Mouse (Mus musculus) lung, embryonic 16.5 days (tissue): ENCODE measurements around the gene Slc37a4. TPM values are rescaled to one million over a fixed set of nuclear protein-coding genes. Genes with fewer than 3 reads are reported as not detected.
A peak's percentile ranks its signal among the peaks of the same experiment; 100 is the strongest.

Source experiments
- ATAC-seq: fragments of 200-750 bp; cut with Nextera tagmentation; 2 replicates; pipeline ENCODE4 v1.8.0; 2017; ENCODE audit warnings: low read depth, mild to moderate bottlenecking, moderate library complexity
- H3K27ac ChIP-seq: fragments of 300-500 bp; sonication (generic); 2 replicates; pipeline ENCODE4 v1.5.1; 2014; ENCODE audit warnings: mild to moderate bottlenecking, control low read depth, low read length
- H3K27me3 ChIP-seq: fragments of 300-500 bp; sonication (generic); 2 replicates; pipeline ENCODE4 v1.6.1; 2014; ENCODE audit warnings: low read depth, low read length, mixed read lengths; ENCODE audit not compliant: control insufficient read depth, insufficient read depth
- H3K36me3 ChIP-seq: fragments of 300-500 bp; sonication (generic); 2 replicates; pipeline ENCODE4 v1.6.1; 2014; ENCODE audit warnings: low read length; ENCODE audit not compliant: control insufficient read depth, insufficient read depth
- H3K4me1 ChIP-seq: fragments of 300-500 bp; sonication (generic); replicated peaks from 2 replicates; pipeline ENCODE4 v1.6.1; 2014; ENCODE audit warnings: low read length, mixed read lengths; ENCODE audit not compliant: control insufficient read depth, insufficient read depth
- H3K4me2 ChIP-seq: fragments of 300-500 bp; sonication (generic); 2 replicates; pipeline ENCODE4 v1.6.1; 2014; ENCODE audit warnings: low read depth, low read length, control low read depth
- H3K4me3 ChIP-seq: fragments of 300-500 bp; sonication (generic); 2 replicates; pipeline ENCODE4 v1.5.1; 2014; ENCODE audit warnings: mild to moderate bottlenecking, low read length, control low read depth
- H3K9ac ChIP-seq: fragments of 300-500 bp; sonication (generic); 2 replicates; pipeline ENCODE4 v1.6.1; 2014; ENCODE audit warnings: low read length, control low read depth
- H3K9me3 ChIP-seq: fragments of 300-500 bp; sonication (generic); 2 replicates; pipeline ENCODE4 v1.6.1; 2016; ENCODE audit warnings: low read length; ENCODE audit not compliant: control insufficient read depth
- WGBS: fragments of 180-500 bp; shearing (Covaris S2); extraction: QIAGEN DNeasy Blood & Tissue Kit; methylation state at CpG from one replicate; pipeline ENCODE4 v1.1.7; 2014; 5-methylcytosine and 5-hydroxymethylcytosine counted together
- polyA plus RNA-seq: library from polyadenylated mRNA; unstranded; fragments of >200 nt; fragmentation: Nextera tagmentation; extraction: Ambion mirVana; gene quantifications from 2 replicates; pipeline ENCODE4 v1.2.1, GENCODE M21; 2015

The Slc37a4 gene
- 19.9 and 21.9 TPM in 2 replicates for polyA plus RNA-seq

GRCm38 (mm10) chr9:44396684-44397411 is at the start of gene Slc37a4:
TSS of gene Slc37a4 (plus strand) at chr9:44396852.
- Histone ChIP-seq H3K36me3 (peaks cover 10% of the 10 kb centered on the region), H3K27me3 (no peaks in the 10 kb centered on the region), H3K9me3 (no peaks in the 10 kb centered on the region), H3K27ac (peak within 1 kb of the TSS; percentile 76), H3K9ac (peak within 1 kb of the TSS; percentile 85), H3K4me2 (peak within 1 kb of the TSS; percentile 93), H3K4me3 (peak within 1 kb of the TSS; percentile 68), H3K4me1 (peaks cover 10% of the 10 kb centered on the region)
- WGBS, result under 1% methylated on average over 43 of the region's 43 CpGs
- peak; percentile 98 for ATAC-seq

- ATAC-seq, result no peak
- no peak overlapping the region for H3K4me3 ChIP-seq
- peaks cover 40% of the 10 kb centered on the region for H3K36me3 ChIP-seq
- no peak overlapping the region for H3K9ac ChIP-seq
- WGBS, result 96% methylated on average over 9 of the region's 9 CpGs
- peaks cover 16% of the 10 kb centered on the region for H3K4me1 ChIP-seq
- no peaks in the 10 kb centered on the region for H3K27me3 ChIP-seq
- H3K4me2 ChIP-seq, result no peak overlapping the region
- no peak overlapping the region for H3K27ac ChIP-seq
- H3K9me3 ChIP-seq, result no peaks in the 10 kb centered on the region
Observed at GRCm38 (mm10) chr9:44347166-44347565, 49.5 kb upstream of the Slc37a4 start.

DNA sequence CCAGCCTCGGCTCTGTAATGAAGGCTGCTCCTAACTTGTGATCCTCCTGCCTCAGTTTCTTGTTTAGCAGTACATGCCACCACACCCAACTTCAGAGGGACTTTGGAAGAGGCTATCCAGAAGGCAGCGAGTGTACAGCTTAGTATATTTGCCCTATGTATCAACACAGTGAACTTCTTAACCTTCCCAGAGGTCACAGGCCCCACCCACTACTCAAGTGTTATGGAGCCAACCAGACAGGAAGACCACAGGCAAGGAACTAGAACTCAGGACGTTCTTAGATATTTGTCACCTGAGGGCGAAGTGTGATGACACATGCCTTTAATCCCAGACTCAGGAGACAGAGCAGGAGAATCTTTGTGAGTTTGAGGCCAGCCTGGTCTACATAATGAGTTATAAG is 49.0 kb upstream of the Slc37a4 start:
- Histone ChIP-seq H3K27me3 (no peaks in the 10 kb centered on the region), H3K9me3 (no peaks in the 10 kb centered on the region), H3K4me1 (peaks cover 11% of the 10 kb centered on the region), H3K4me2 (no peak overlapping the region), H3K9ac (no peak overlapping the region), H3K4me3 (no peak overlapping the region), H3K27ac (no peak overlapping the region), H3K36me3 (peaks cover 44% of the 10 kb centered on the region)
- WGBS, result 77% methylated on average over 4 of the region's 4 CpGs
- no peak for ATAC-seq

- Histone ChIP-seq H3K27me3 (no peaks in the 10 kb centered on the region), H3K4me1 (peaks cover 4% of the 10 kb centered on the region; the same call in 1 of the 2 replicates), H3K9ac (no peak overlapping the region), H3K4me3 (no peak overlapping the region), H3K36me3 (peaks cover 52% of the 10 kb centered on the region), H3K9me3 (no peaks in the 10 kb centered on the region), H3K27ac (no peak overlapping the region), H3K4me2 (no peak overlapping the region)
- 98% methylated on average over 4 of the region's 4 CpGs for WGBS
- no peak for ATAC-seq
Observed at GRCm38 (mm10) chr9:44348546-44348945, 48.1 kb upstream of the Slc37a4 start.

- H3K9me3 ChIP-seq, result no peaks in the 10 kb centered on the region
- H3K9ac ChIP-seq, result no peak overlapping the region
- no peaks in the 10 kb centered on the region for H3K27me3 ChIP-seq
- no peak overlapping the region for H3K27ac ChIP-seq
- peaks cover 78% of the 10 kb centered on the region for H3K36me3 ChIP-seq
- H3K4me3 ChIP-seq, result no peak overlapping the region
- no peaks in the 10 kb centered on the region for H3K4me1 ChIP-seq
- ATAC-seq, result no peak
- H3K4me2 ChIP-seq, result no peak overlapping the region
- 92% methylated on average over 4 of the region's 4 CpGs for WGBS
Observed at GRCm38 (mm10) chr9:44351396-44351795, 45.3 kb upstream of the Slc37a4 start.

- ATAC-seq, result no peak
- Histone ChIP-seq H3K9ac (no peak overlapping the region), H3K27ac (no peak overlapping the region), H3K27me3 (no peaks in the 10 kb centered on the region), H3K4me2 (no peak overlapping the region), H3K36me3 (peaks cover 81% of the 10 kb centered on the region), H3K9me3 (no peaks in the 10 kb centered on the region), H3K4me3 (no peak overlapping the region), H3K4me1 (no peaks in the 10 kb centered on the region)
- WGBS, result 88% methylated on average over 10 of the region's 10 CpGs
Observed at GRCm38 (mm10) chr9:44352337-44352736, 44.3 kb upstream of the Slc37a4 start.

DNA sequence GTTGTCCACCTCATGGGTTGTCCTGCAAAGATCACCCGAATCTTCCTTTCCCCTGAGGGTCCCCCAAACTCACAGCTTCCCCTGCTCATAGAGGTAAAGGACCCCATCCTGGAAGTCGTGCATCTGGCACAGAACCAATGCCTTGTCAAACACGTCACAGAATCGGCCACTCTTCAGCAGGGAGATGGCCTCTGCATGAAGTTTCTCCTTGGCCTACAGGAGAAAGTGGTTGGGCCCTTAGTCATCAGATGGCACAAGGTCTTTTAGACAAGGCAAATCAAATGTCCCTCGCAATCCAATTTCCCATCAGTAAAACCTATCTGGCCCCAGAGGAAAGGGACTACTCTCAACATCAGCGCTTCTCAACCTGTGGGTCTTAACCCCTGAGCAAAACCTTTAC is 43.5 kb upstream of the Slc37a4 start:
- no peak overlapping the region for H3K27ac ChIP-seq
- H3K27me3 ChIP-seq, result no peaks in the 10 kb centered on the region
- WGBS, result 87% methylated on average over 6 of the region's 6 CpGs
- no peak overlapping the region for H3K4me3 ChIP-seq
- H3K4me2 ChIP-seq, result no peak overlapping the region
- peaks cover 73% of the 10 kb centered on the region for H3K36me3 ChIP-seq
- no peaks in the 10 kb centered on the region for H3K9me3 ChIP-seq
- no peak overlapping the region for H3K9ac ChIP-seq
- ATAC-seq, result no peak
- H3K4me1 ChIP-seq, result no peaks in the 10 kb centered on the region

DNA sequence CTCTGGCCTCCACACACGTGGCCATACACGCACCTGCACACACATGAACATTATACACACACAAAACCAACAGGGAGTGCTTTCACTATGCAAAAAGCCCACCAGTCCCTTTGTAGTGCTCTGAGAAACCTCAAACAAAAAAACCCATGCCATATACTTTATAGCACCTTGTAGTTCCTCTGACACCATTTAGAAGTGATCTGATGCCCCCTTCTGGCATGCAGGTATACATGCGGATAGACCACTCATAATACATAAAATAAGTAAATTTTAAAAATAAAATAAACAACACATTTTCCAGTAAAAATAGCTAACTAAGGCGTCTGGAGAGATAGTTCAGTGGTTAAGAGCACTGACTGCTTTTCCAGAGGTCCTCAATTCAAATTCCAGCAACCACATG is 39.4 kb upstream of the Slc37a4 start:
- H3K9ac ChIP-seq, result no peak overlapping the region
- H3K27me3 ChIP-seq, result no peaks in the 10 kb centered on the region
- H3K4me3 ChIP-seq, result no peak overlapping the region
- peaks cover 45% of the 10 kb centered on the region for H3K36me3 ChIP-seq
- no peak overlapping the region for H3K27ac ChIP-seq
- ATAC-seq, result no peak
- H3K4me2 ChIP-seq, result no peak overlapping the region
- peaks cover 5% of the 10 kb centered on the region for H3K4me1 ChIP-seq
- 70% methylated on average over 4 of the region's 4 CpGs for whole genome bisulfite sequencing
- H3K9me3 ChIP-seq, result no peaks in the 10 kb centered on the region

DNA sequence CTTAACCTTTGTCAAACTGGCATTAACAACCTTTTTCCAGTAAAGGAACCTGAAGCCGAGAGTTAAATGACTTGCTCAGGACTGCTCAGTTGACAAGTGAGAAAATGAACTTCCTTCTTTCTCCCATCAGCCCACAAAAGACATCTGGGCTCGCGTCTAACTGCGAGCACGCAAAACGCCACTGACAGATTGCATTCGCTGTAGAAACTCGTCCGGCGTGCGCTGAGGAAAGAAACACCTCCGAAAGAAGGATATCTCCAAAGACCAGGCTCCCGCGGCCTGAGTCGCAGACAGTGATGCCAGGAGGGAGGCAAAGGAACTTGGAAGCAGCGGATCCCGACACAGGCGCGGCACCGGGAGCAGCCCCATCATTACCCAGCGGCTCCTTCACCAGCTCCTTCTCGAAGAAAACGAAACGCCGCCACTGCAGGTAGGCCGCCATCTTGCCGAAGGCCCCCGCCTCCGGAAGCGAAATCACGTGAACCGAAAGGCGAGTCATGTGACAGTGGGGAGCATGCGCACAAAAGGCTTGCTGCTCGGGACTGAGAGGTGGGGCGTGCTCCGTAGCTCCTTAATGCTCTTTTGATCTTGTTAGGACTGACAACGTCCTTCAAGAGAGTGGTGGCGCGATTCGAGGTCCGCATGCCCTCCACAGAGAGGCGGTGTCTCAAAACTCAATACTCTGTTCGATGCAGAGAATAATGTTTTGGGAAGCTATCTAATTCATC is 35.3 kb upstream of the Slc37a4 start, which contains the start of gene Vps11:
Vps11 (minus strand) TSS at position 481 of the 728 bp plus-strand sequence.
- ATAC-seq, result peak; percentile 98
- no peaks in the 10 kb centered on the region for H3K9me3 ChIP-seq
- H3K4me3 ChIP-seq, result peak within 1 kb of the TSS; percentile 90
- WGBS, result under 1% methylated on average over 44 of the region's 44 CpGs
- H3K27ac ChIP-seq, result peak within 1 kb of the TSS; percentile 72
- H3K27me3 ChIP-seq, result no peaks in the 10 kb centered on the region
- peaks cover 7% of the 10 kb centered on the region for H3K36me3 ChIP-seq
- H3K4me1 ChIP-seq, result peaks cover 5% of the 10 kb centered on the region
- H3K4me2 ChIP-seq, result peak within 1 kb of the TSS; percentile 81
- H3K9ac ChIP-seq, result peak within 1 kb of the TSS; percentile 85
